Mouse (Mus musculus) liver (tissue): ENCODE data around the gene Kif1b.
"Not testable (repeated sequence)": the region's sequence is repeated elsewhere in the genome, so short reads cannot be mapped to it uniquely, and the experiment has no call there.

ENCODE experiments used
- DNase-seq: peaks from one replicate; pipeline ENCODE4 v3.0.0-alpha.2; 2020; ENCODE audit warnings: mixed read lengths

The Kif1b gene

DNA sequence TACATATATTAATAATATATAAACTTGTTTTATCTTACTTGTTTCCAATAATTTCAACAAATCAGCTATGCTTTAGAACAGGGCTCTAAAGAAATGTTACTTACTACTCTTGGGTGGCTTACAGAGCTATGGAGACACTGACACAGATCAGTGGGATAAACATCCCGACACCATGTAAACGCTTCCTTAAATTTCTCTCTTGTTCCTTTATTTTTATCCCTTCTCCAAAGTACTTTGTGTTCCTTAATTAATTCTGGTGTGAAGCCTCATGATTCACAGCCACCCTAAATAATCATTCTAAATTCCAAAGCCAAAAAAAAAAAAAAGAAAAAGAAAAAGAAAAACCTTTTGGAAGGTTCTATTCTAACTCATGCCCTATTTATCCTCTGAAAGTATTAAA lies 42.6 kb downstream of the Kif1b start:
- no peak for DNase-seq

DNA sequence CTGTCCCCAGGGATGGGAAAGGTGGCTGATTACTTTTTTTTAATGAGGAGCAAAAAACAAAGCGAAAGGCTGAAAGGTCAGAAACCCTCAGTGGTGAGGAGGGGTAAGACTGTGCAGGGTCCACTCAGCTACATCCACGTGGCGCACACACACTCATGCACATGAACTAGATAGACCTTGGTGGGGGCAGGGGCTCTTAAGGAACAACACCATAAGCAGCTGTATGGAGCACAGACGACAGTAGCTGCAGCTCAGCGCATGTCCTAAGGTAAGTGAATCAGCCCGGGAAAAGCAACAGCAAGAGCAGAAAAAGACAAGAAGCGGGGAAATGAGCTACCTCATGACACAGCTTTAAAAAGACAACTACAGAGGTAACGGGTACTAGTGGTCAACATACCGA lies 44.3 kb downstream of the Kif1b start:
- no peak for DNase-seq

DNA sequence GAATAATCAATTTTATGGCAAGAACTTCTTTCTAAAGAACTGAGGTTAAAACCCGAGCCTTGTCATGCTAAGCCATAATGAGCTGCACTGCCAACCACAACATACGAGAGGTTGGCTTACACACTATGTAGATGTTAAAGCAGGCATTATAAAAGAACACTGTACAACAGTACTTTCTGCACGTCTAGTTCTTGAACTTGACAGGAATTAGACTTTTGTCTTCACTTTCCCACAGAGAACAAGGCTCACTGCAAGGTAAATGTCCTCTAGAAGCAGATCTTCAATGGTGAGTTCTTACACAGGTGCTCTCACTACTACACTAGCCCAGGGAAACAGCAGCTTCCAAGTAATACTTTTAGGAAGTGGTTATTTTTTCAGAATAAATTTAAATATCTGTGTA lies 46.0 kb downstream of the Kif1b start:
- no peak for DNase-seq

DNA sequence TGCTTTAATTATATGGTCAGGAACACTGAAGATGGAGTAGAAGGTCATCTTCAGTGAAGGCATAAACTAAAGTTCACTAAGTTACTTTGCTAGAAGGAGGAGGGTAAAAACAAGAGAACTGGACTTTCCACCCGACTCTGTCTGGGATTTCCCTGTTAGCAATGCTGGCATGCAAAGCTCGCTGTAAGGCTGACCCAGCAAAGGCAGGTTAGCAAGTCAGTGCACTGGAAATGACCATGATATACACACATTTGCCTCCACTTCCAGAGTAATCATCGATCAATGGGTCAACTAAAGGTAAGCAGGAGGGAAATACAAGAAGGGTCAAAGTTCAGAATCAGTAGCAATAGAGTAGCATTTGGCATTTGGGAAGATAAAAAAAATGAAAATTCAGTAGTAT lies 46.6 kb downstream of the Kif1b start:
- DNase-seq = no peak

DNA sequence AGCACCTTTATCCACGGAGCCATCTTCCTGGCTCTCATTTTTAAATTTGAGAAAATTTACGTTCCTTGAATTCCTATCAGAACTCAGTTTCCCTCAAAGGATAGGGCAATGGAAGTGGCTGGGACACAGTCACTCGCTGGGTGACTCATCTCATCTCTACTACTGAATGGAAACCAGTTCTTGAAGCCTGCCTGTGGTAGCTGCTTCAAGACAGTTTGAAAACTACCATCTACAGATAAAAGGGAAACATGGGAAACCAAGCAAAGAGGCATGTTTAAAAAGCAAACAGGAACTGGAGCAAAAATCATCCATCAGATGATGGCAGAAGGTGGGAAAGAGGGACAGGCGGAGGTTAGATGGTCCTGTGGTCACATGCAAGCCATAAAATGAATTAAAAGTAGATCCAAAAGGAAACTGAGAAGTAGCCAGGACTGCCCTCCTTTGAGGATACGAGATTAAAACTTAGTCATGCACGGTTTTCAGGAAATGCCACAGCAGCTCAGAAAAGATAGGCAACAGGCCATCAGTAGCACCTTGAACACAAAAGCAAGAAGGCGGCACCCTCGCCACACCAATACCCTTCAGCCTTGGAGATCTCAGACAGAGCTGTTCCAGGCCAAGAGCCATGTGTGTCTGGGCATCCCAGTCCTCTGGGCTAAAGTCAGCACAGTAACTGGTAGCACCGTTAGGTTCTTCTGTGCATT lies 48.0 kb downstream of the Kif1b start:
- DNase-seq = no peak

DNA sequence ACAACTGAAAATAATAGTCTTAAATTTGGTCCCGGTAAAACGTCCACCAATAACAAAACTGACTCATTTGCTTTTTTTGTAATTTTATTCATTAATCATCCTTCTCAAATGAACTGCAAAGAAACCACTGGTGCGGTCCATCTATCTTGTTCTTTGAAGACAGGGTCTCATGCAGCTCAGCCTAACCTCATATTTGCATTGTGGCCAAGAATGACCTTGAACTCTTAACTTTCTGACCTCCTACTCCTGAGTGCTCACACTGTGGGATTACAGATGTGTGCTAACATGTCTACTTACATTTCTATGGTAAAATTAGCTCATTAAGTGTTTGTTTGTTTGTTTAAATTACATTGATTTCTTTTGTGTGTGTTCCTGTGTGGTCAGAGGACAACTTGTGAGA lies 48.6 kb downstream of the Kif1b start:
- no peak for DNase-seq

DNA sequence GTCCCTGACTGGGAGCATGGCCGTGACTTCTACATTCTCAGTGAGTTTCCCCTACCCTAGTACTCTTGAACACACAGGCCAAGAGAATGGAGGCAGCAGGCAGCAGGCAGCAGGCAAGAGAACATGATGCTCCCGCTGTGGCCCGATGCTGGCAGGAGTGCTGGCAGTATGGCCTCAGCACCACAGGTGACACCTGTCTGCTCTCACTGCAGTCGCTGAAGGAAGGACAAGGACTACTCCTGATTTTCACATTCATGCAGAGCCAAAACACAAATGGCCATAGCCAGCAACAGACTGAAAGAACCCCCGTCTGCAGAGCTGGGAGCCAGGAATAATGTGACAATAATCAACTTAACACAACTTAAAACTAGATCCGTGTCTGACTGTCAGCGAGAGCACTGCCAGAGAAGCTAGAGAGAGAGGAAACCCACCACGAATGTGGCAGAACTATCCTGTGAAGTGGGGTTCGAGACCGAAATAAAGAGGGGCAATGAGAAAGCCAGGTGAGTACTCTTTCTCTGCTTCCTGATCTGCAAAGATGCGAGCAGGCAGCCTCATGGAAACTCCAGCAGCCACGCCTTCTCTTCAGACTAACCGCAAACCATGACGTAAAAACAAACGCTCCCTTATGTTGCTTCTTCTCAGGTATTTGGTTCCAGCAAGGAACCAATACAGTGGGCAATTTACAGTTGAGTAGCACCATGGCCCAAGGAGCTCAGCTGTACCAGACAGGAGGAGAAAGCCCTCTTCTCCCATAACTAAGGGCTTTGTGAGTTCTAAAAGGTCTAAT lies 50.8 kb downstream of the Kif1b start:
- no peak for DNase-seq

DNA sequence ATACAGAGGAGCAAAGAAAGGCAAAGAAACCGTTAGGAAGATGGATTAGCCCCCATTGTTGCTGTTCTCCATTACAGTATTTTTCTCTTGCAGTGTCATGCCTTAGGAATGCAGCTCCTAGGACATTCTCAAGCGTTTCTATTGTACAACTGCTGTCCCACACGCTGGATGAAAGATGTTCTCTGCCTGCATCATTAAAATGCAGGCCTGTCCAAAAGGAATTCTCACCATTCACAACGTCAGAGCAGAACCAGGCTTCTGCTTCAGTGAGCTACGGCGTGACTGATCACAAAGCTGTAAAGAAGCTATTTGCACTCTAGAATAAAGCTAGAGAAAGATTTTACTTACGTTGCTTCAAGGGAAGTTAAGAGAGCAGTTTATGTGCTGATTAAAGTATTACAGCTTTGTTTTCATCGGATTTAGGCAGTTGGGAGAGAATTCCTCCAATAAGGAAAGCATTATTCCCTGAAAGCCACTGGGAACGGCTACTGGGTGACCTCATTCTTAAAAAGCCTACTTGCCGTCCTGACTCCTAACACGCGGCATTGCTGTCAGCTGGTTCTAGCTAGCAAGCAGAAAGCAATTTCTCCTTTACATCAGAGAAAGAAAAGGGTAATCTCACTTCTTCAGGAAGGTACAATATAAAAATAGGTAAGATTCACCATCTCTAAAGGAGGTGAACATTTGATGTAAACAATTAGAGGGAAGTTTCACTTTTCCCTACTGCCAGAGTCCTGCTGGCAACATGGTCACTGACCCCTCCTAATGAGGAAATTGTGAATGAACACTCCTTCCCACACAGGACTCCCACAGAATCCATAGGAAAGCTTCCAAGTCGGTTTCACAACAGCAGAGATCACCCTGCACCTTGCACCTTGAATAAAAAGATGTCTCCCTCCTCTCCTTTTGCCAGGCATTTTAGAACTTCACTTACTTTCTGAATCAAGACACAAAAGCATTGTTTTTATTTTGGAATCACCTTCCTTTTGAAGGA lies 51.9 kb downstream of the Kif1b start:
- DNase-seq = no peak

DNA sequence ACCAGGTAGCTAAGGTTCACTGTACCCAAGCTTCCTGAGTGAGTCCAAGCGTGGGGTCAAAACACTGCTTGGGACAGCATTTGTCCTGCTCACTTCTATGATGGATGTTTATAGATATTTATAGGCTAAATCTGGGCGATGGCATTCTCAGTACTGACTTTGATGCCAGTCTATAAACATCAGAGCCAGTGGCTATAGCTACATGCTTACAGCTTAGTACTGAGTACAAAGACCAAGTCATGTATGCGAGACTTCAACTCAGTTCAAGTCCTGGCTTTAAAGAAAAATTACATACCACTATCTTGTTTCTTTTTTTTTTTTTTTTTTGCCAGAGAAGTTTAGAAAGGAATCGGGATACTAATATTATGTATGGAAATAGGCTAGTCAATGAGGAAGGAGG lies 52.7 kb downstream of the Kif1b start:
- no peak for DNase-seq

DNA sequence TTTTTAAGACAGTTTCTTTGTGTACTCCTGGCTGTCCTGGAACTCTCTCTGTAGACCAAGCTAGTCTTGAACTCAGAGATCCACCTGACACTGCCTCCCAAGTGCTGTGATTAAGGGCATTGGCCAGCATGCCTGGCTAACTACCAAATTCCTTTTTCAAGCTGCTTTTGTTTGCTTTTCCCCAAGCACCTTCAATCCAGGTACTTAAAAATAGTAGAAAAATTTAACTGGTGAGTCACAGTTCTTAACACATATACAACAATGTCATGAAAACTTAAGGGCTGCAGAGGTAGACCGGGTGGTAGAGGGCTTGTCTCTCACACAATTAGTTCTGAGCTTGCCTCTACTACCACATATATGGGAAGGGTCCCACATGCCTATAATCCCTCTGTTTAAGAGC lies 58.2 kb downstream of the Kif1b start:
- DNase-seq = no peak

DNA sequence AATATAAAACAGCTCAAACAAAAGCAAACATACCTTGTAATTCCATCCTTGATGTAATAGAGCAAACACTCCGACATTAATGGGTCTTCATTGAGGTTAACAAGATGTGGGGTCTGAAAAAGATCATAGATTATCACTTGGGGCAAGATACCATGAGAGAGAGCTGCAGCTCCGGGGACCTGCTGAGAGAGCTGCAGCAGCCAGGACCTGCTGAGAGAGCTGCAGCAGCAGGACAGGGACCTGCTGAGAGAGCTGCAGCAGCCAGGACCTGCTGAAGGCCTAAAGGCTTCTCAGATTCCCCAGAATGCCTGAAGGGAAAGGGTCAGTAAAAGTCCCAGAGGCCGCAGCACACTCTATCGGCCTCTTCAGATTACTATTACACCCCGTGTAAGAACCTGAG lies 59.7 kb downstream of the Kif1b start:
- no peak for DNase-seq

DNA sequence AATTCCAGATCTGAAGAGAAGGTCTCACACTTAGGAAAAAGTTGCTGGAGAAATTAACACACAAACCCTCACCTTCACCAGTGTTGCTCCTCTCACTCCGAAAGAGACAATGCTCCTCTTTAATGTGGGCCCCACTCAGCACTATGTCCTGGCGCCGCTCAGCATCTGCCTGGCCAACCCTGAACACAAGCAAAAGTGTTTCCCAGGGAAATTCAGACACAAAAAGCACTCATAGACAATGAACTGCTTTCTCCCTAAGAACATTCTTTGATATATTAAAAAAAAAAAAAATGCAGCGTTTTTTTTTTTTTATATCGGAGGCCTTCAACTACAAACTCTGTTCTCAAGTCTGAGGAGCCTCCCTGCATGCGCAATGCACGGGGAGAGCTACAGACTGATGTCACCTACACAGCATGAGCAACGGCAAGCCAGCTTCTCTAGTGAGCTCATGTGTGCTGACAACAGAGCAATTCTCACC lies 60.3 kb downstream of the Kif1b start:
- DNase-seq = no peak

DNA sequence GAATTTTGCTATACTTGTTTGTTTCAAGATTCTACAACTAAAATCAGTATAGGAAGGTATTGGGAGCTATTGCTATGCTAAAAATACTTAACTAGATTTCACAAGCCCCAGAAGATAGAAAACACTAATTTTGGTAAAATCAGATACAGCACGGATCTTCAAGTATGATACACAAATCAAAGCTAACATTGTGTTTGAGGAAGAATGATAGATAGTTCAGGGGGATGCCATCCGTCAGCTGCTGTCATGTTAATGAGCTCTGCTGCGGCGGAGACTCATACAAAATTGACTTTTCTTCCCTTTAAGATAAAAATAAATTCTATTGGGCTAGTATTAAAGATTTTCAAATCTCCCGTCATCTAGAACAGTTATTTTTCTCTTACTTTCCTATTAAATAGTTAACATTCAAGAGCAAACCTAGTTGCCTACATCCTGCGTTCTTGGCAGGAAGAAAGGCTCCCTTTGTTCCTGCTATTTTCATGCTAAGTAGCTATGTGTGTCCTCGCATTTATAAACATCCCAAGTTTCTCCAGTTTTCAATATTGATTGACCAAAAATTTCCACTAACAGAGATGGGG lies 60.8 kb downstream of the Kif1b start:
- DNase-seq = no peak

DNA sequence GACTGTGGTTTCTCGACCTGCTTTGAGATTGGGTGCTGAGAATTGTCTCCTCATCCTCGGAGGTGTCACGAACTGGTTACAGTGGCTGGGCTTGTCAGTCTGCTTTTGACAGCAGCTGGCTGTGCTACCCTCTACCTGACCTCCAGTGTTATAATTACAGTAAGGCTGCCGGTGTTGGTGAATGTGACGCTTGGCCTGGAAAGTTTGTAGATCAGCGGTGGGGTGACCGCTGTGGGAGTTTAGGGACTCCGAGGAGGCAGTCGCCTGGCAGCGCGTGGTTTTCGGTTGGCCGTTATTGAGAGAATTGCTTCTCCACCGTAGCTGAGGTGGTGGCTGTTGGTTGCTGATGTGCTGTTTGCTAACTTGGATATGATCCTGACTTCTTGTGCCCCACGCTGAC lies 70.5 kb downstream of the Kif1b start:
- DNase-seq = no peak

DNA sequence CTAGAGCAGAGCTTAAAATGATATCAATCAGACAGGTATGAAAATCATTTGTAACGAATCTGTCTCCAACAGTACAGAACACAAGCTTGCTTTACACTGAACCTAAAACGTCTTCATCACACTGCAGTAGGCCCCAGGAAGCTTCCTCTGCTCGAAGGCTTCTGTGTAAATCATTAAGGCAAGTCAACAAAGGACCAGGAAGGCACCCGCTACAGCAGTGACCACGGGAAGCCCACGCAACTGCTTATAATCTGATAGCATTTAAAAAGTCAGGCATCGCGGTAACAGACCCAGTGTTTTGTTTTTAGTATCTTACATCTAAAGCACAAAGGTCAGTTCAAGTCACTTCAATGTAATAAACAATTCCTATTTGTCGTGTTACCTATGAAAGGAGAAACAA lies 73.6 kb downstream of the Kif1b start:
- no peak for DNase-seq

DNA sequence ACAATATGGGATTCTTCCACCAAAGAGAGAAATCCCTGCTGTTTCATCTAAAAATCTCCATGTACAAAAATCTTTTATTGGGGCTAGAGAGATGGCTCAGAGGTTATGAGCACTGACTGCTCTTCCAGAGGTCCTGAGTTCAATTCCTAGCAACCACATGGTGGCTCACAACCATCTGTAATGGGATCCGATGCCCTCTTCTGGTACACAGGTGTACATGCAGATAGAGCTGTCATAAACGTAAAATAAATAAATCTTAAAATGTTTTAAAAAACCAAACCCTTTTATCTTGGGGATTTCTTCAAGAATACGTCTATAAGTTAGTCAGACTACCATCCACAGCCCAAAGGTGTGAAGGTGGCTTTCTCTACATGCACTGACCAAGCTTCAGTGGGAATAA lies 78.8 kb downstream of the Kif1b start:
- DNase-seq = not testable (repeated sequence)

DNA sequence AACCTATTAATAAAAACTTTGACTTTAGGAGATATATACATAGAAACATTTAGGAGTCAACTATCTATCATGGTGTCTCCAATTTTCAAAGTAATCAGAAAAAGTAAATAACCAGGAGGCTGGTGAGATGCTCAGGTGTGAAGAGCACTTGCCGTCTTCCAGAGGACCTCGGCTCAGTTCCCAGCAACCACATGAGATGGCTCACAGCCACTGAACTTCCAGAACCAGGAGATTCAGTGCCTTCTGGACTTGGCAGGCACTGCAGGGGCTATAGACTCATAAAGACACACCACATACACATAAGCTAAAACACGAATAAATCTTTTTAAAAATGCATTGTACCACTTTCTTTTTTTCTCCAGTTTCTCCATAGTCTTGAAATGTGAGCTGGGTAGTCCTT lies 79.2 kb downstream of the Kif1b start:
- DNase-seq = no peak

DNA sequence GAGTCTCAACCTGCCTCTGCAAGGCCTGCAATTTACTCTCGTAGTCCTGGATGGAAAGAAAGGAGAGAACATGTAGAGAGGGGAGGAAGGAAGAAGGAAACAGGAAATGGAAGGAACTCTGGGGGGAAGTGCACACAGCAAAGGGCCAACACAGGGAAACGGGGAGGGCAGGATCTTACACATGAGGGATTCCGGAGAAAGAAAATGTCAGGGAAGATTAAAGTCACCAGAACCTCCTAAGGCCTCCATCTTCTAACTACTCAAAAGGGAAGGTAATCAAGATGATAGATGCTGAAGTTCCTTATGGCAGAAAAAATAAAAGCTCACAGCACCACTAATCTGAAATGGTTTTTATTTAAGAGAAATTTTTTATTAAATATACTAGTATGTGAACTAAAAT lies 81.2 kb downstream of the Kif1b start:
- no peak for DNase-seq

DNA sequence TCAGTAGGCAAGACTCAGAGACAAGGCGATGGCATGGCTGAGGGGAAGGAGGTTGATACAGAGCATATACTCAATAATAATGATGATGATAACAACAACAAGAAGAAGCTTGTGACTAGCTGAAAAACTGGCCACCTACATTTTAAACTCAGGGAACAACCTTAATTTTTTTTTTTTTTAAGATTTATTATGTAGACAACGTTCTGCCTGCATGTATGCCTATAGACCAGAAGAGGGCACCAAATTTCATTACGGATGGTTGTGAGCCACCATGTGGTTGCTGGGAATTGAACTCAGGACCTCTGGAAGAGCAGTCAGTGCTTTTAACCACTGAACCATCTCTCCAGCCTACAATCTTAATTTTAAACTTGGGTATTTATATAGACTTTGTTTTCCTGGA lies 84.0 kb downstream of the Kif1b start:
- no peak for DNase-seq

DNA sequence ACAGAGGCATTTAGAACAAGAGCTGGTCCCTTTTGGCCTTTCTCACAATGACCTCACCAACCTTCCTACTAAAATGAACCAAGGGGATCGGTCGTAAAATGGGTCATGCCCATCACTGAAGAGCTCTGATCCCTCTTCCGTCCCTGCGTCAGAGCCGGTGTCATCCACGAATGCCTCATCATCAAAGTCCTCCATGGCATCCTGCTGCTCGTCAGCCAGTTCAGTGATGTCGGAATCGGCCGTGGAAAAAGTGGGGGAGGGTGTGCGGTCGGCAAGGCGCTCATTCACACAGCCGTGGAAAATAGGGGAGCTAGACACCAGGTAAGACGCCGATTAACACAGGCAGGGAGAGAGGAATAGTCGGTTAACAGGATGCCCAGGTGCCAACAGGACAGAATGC lies 87.0 kb downstream of the Kif1b start:
- DNase-seq = no peak

DNA sequence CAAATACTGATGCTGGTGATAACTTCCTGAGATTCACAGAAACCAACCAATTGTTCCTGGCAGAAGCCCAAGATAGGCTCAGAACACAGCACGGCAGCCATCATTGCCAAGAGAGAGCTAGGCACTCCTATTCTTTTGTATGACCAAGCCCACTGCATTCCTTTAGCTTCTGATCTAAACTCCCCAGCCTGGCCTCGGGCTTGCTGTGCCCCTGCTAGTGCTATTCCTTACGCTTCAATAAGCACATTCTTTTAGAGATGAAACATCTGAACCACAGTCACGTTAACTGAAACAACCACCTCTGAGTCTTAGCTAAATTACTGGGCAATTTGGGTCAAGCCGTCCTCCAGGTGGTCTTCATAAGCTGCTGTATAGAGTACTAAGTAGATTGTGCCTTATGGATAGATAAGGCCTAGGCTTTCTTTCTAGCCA lies 87.4 kb downstream of the Kif1b start:
- DNase-seq = no peak

DNA sequence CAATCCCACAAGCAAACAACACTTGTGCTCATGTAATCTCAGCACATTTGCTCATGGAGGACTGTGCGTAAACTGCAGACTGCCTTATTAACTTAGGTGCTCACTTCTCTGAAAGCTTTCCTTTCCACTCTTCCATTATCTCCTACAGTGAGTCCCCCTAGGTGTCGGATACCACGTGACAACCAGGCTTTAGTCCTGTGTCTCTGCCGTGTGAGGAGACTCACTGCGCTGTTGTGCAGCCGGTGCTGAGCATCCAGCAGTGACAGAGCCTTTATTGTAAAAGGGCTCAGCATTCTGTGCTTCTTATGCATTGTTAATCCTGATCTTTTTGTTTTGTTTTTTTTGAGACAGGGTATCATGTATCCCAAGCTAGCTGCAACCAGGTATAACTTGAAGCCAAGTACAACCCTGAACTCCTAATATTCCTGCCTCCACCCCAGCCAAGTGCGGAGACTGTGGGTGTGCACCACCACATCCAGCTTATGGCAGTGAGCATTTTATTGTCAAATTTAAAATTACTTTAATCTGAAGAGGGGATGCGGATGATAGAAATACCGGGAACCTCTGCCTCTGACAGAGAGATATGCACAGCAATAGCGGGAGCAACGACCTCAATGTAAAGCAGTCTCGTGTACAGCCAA lies 88.0 kb downstream of the Kif1b start:
- no peak for DNase-seq
